Mouse (Mus musculus): ENCODE results near the gene Gpr61.

DNA sequence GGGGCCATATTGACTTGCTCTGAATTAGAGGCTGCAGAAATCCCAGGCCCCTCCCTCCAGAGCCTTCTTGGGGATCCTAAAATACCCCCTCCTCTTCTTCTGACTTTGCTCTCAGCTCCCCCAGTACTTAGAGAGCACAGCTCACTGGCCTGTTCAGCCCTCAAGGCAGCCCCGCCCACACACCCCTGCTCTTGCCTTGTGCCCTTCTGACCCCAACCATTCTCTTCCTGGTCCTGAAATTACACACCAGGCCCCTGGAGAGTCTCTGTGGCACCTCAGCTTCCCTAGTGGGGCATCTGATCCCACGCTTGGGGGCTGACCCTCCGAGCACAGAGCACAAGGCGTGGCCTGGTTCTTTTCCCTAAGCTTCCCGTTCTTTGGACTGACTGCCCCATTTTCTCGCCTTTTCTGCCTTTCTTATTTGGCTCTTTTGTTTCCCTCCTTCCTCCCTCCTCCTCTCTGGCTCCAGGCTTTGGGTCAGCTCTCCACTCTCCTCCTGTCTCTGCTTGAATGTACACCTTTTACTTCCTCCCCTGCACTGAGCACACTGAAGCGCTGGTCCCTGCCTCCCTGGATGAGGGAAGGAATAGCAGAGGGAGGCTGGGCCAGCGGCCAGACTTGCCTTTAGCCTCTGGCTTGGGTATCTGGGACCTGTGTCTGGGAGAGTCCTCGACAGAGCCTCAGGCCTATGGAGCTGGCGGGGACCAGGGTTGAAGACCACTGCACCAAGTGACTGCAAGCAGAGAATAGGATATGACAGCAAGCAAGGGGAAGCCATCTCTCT, 11.0 kb upstream of the Gpr61 start:
- no peak for TF ChIP-seq CTCF (IDR thresholded peaks at IDR 0.05; ENCODE audit: insufficient read depth, low read length)
- TF ChIP-seq POLR2A (IDR thresholded peaks at IDR 0.05; ENCODE audit: borderline replicate concordance, extremely low read depth, low read depth, low read length) = no peak

Measured in lung, adult 2 months (tissue).